Mouse (Mus musculus) erythroblast, embryonic 14.5 days (primary cell): ENCODE data around the gene Snap91.

Experiments
- GATA1 ChIP-seq: IDR thresholded peaks from 2 replicates; pipeline ENCODE4 v1.6.1; 2012; ENCODE audit warnings: low read length, inconsistent platforms, mixed read lengths
- TAL1 ChIP-seq: IDR thresholded peaks from 3 replicates; pipeline ENCODE4 v1.6.1; 2012; ENCODE audit warnings: low read length, inconsistent platforms, mixed read lengths

- TF ChIP-seq GATA1, result no peak
- TF ChIP-seq TAL1, result no peak
Observed at GRCm38 (mm10) chr9:86813327-86813726, 67.1 kb downstream of the Snap91 start.
